In genomic region chr2:58613720-58614119, GRCm38 (mm10) we compare ENCODE assay signal across 15 mouse cellular contexts. TPM values are rescaled to one million over a fixed set of nuclear protein-coding genes. Genes with fewer than 3 reads are reported as not detected.
A peak's percentile ranks its signal among the peaks of the same experiment; 100 is the strongest.
DNase-seq lines count a peak whose midpoint lies in the region; ATAC-seq and TF ChIP-seq lines count a peak whose summit lies in the region.
"Had no signal": no experiment of that assay in that cellular context is flagged by ENCODE, and none has a peak within 500 bp of the region (broad histone marks: within the 10 kb centered on the region; RNA-seq: fewer than 3 reads in every experiment).

No protein-coding gene starts in this region.

- H3K27me3 ChIP-seq in lung, postnatal 0 days (replicated peaks; ENCODE audit: insufficient read depth, low read length), result no peaks in the 10 kb centered on the region
- no peaks in the 10 kb centered on the region for H3K27me3 ChIP-seq in neural tube, embryonic 15.5 days (replicated peaks)
- H3K27me3 ChIP-seq: forebrain, embryonic 15.5 days; liver, embryonic 12.5 days; midbrain, embryonic 12.5 days had no signal

- no peak overlapping the region for H3K9ac ChIP-seq in lung, postnatal 0 days (replicated peaks; ENCODE audit: low read depth)
- H3K9ac ChIP-seq in neural tube, embryonic 15.5 days (replicated peaks), result no peak overlapping the region
- H3K9ac ChIP-seq: forebrain, embryonic 15.5 days; liver, embryonic 12.5 days; lung, embryonic 14.5 days; midbrain, embryonic 12.5 days had no signal

- WGBS in lung, postnatal 0 days, result 64% methylated on average over 3 of the region's 3 CpGs
- 93% methylated on average over 3 of the region's 3 CpGs for WGBS in neural tube, embryonic 15.5 days

- TF ChIP-seq EP300 in lung, postnatal 0 days (IDR thresholded peaks at IDR 0.05), result no peak; the same call in 1 of the 2 replicates

- H3K27ac ChIP-seq in lung, postnatal 0 days (ENCODE audit: low read length), result no peak overlapping the region
- peak overlapping the region; percentile 69; the same call in 1 of the 2 replicates for H3K27ac ChIP-seq in layer of hippocampus, adult 2 months
- H3K27ac ChIP-seq in neural tube, embryonic 15.5 days (replicated peaks), result no peak overlapping the region
- H3K27ac ChIP-seq: forebrain, embryonic 15.5 days; hindbrain, embryonic 10.5 days; liver, embryonic 12.5 days; midbrain, embryonic 12.5 days had no signal

- H3K4me1 ChIP-seq in lung, postnatal 0 days (ENCODE audit: insufficient read depth, low read depth, low read length), result no peaks in the 10 kb centered on the region
- H3K4me1 ChIP-seq in neural tube, embryonic 15.5 days, result no peaks in the 10 kb centered on the region
- H3K4me1 ChIP-seq: forebrain, embryonic 15.5 days; hindbrain, embryonic 10.5 days; liver, embryonic 12.5 days; midbrain, embryonic 12.5 days had no signal

- no peaks in the 10 kb centered on the region for H3K9me3 ChIP-seq in lung, postnatal 0 days (ENCODE audit: low read length)
- no peaks in the 10 kb centered on the region for H3K9me3 ChIP-seq in neural tube, embryonic 15.5 days (replicated peaks)
- H3K9me3 ChIP-seq: forebrain, embryonic 15.5 days; hindbrain, embryonic 10.5 days; liver, embryonic 12.5 days; midbrain, embryonic 12.5 days had no signal

- peak; percentile 35 for ATAC-seq in lung, postnatal 0 days
- ATAC-seq in neural tube, embryonic 15.5 days (ENCODE audit: low FRiP score), result no peak
- ATAC-seq: forebrain, embryonic 15.5 days; liver, embryonic 12.5 days had no signal

- no peak for TF ChIP-seq CTCF in lung, postnatal 0 days (IDR thresholded peaks at IDR 0.05)
- TF ChIP-seq CTCF in layer of hippocampus, adult 2 months (conservative IDR thresholded peaks at IDR 0.05), result no peak

- H3K4me2 ChIP-seq in lung, postnatal 0 days (replicated peaks; ENCODE audit: low read depth, low read length), result no peak overlapping the region
- H3K4me2 ChIP-seq in neural tube, embryonic 15.5 days, result no peak overlapping the region
- H3K4me2 ChIP-seq: forebrain, embryonic 15.5 days; liver, embryonic 12.5 days; lung, embryonic 14.5 days; midbrain, embryonic 12.5 days had no signal

- no peaks in the 10 kb centered on the region for H3K36me3 ChIP-seq in lung, postnatal 0 days (ENCODE audit: insufficient read depth, low read length)
- no peaks in the 10 kb centered on the region for H3K36me3 ChIP-seq in neural tube, embryonic 15.5 days
- H3K36me3 ChIP-seq: forebrain, embryonic 15.5 days; hindbrain, embryonic 10.5 days; liver, embryonic 12.5 days; midbrain, embryonic 12.5 days had no signal

- peak; percentile 63 for DNase-seq in lung, postnatal 0 days (ENCODE audit: low spot score)
- DNase-seq in lung, postnatal 10 days, result no peak
- peak; percentile 52 for DNase-seq in cerebellum, adult 9-10 months
- peak; percentile 68 to 74 for DNase-seq in layer of hippocampus, adult 2 months (ENCODE audit: low spot score in 2 of 2)
- DNase-seq in telencephalon, adult 2 months (ENCODE audit: low read depth, low spot score), result peak; percentile 49
- no peak for DNase-seq in kidney, adult 9 months
- DNase-seq: heart, adult 18-20 months; lung, embryonic 14.5 days; thymus, postnatal 14 days had no signal

- H3K4me3 ChIP-seq in lung, postnatal 0 days (ENCODE audit: low read depth, low read length), result no peak overlapping the region
- no peak overlapping the region for H3K4me3 ChIP-seq in layer of hippocampus, adult 2 months
- no peak overlapping the region for H3K4me3 ChIP-seq in neural tube, embryonic 15.5 days (replicated peaks)
- H3K4me3 ChIP-seq: erythroblast, embryonic 14.5 days; forebrain, embryonic 15.5 days; hindbrain, embryonic 10.5 days; liver, embryonic 12.5 days; midbrain, embryonic 12.5 days had no signal

RNA-seq across cellular contexts. Expression of gene Upp2, which starts 46.6 kb away (rescaled TPM):
- polyA plus RNA-seq in lung, postnatal 0 days (2015; fragmentation: Nextera tagmentation; extraction: Ambion mirVana), result 6.4 and 10.4 TPM in 2 replicates
- 10 to 100 TPM; 32.7 to 38.5 TPM for total RNA-seq in layer of hippocampus, adult 2 months (2021)
- polyA plus RNA-seq in neural tube, embryonic 15.5 days (2015; fragmentation: Nextera tagmentation; extraction: Ambion mirVana), result 15.3 and 19.0 TPM in 2 replicates
- polyA plus RNA-seq: erythroblast, embryonic 14.5 days had no signal

RNA-seq across cellular contexts. Expression of gene Acvr1, which starts 46.8 kb away (rescaled TPM):
- 5.8 and 6.0 TPM in 2 replicates for polyA plus RNA-seq in lung, postnatal 0 days (2015; fragmentation: Nextera tagmentation; extraction: Ambion mirVana)
- 10 to 100 TPM; 46.0 to 48.2 TPM for total RNA-seq in layer of hippocampus, adult 2 months (2021)
- polyA plus RNA-seq in neural tube, embryonic 15.5 days (2015; fragmentation: Nextera tagmentation; extraction: Ambion mirVana), result 6.1 and 6.6 TPM in 2 replicates
- polyA plus RNA-seq: erythroblast, embryonic 14.5 days had no signal

Comparison
In these comparisons a context has a peak if more than half of its experiments do, and no peak if none do; other contexts are left out.
1. DNase-seq: peak in lung, postnatal 0 days (single experiment), cerebellum, adult 9-10 months (single experiment), layer of hippocampus, adult 2 months (2 of 2) and telencephalon, adult 2 months (single experiment); none in lung, postnatal 10 days (single experiment) and kidney, adult 9 months (single experiment).